ENCODE assay signal across 8 mouse cellular contexts in genomic region chr11:77214755-77215154, GRCm38 (mm10). TPM values are rescaled to one million over a fixed set of nuclear protein-coding genes. Genes with fewer than 3 reads are reported as not detected.
A peak's percentile ranks its signal among the peaks of the same experiment; 100 is the strongest.
DNase-seq lines count a peak whose midpoint lies in the region; ATAC-seq and TF ChIP-seq lines count a peak whose summit lies in the region.

No protein-coding gene starts in this region.

- H3K36me3 ChIP-seq in MEL (ENCODE audit: control insufficient read depth in 1 of 2, insufficient read depth in 2 of 2, low read length in 2 of 2) = peaks cover 0 to 15% of the 10 kb centered on the region in 2 experiments; a peak in 2 of 4 replicates
- H3K36me3 ChIP-seq in forebrain, embryonic 13.5 days (ENCODE audit: poor library complexity, severe bottlenecking) = no peaks in the 10 kb centered on the region
- no peaks in the 10 kb centered on the region for H3K36me3 ChIP-seq in heart, postnatal 0 days (replicated peaks; ENCODE audit: control insufficient read depth, insufficient read depth, low read length)
- H3K36me3 ChIP-seq in neural tube, embryonic 15.5 days = no peaks in the 10 kb centered on the region

- H3K4me2 ChIP-seq in forebrain, embryonic 13.5 days = peak overlapping the region; percentile 83; the same call in 1 of the 2 replicates
- H3K4me2 ChIP-seq in heart, postnatal 0 days (ENCODE audit: low read depth, low read length) = peak overlapping the region; percentile 95
- H3K4me2 ChIP-seq in neural tube, embryonic 15.5 days = peak overlapping the region; percentile 87

- TF ChIP-seq EP300 in MEL (IDR thresholded peaks at IDR 0.05; ENCODE audit: low read depth in 1 of 2, low read length in 2 of 2) = 0 out of 4 replicates have a peak, but pooled peaks of 1 of the 2 experiments have one; percentile 2
- TF ChIP-seq EP300 in heart, postnatal 0 days (IDR thresholded peaks at IDR 0.05; ENCODE audit: low read depth) = no peak

- peak overlapping the region; percentile 26 to 93 for H3K4me3 ChIP-seq in MEL (ENCODE audit: control insufficient read depth in 1 of 2, insufficient read depth in 1 of 2, low read depth in 2 of 2, low read length in 2 of 2)
- no peak overlapping the region for H3K4me3 ChIP-seq in forebrain, embryonic 13.5 days
- no peak overlapping the region for H3K4me3 ChIP-seq in heart, postnatal 0 days (ENCODE audit: low read depth, low read length)
- peak overlapping the region; percentile 27 for H3K4me3 ChIP-seq in lung, adult 2 months (replicated peaks; ENCODE audit: extremely low read depth, low read depth, low read length)
- H3K4me3 ChIP-seq in neural tube, embryonic 15.5 days (replicated peaks) = peak overlapping the region; percentile 81; the same call in 1 of the 2 replicates

- peak; percentile 95 for DNase-seq in MEL (ENCODE audit: low read depth, low spot score)
- DNase-seq in c-Kit-positive CD71-positive TER-119-negative erythroid progenitor cells, embryonic 14.5 days (ENCODE audit: low read depth) = peak; percentile 64
- DNase-seq in heart, postnatal 0 days (ENCODE audit: low spot score) = peak; percentile 83
- peak; percentile 43 to 78 for DNase-seq in layer of hippocampus, adult 18-20 months (ENCODE audit: low spot score in 2 of 2)
- peak; percentile 47 for DNase-seq in lung, adult 2 months
- peak; percentile 30 to 47 for DNase-seq in thymus, adult 18-20 months

- peaks cover 8 to 11% of the 10 kb centered on the region in 2 experiments; a peak in 3 of 4 replicates for H3K4me1 ChIP-seq in MEL (ENCODE audit: control insufficient read depth in 1 of 2, insufficient read depth in 2 of 2, low read length in 2 of 2)
- H3K4me1 ChIP-seq in forebrain, embryonic 13.5 days = peaks cover 31% of the 10 kb centered on the region
- peaks cover 3% of the 10 kb centered on the region; the same call in 1 of the 2 replicates for H3K4me1 ChIP-seq in heart, postnatal 0 days (ENCODE audit: control insufficient read depth, insufficient read depth)
- H3K4me1 ChIP-seq in lung, adult 2 months (ENCODE audit: control insufficient read depth, insufficient read depth, low read length) = peaks cover 7% of the 10 kb centered on the region
- peaks cover 24% of the 10 kb centered on the region for H3K4me1 ChIP-seq in neural tube, embryonic 15.5 days

- peak; percentile 60 for ATAC-seq in forebrain, embryonic 13.5 days
- ATAC-seq in heart, postnatal 0 days (ENCODE audit: insufficient read depth, low read depth) = peak; percentile 76
- ATAC-seq in neural tube, embryonic 15.5 days (ENCODE audit: low FRiP score) = no peak

- peak overlapping the region; percentile 96 for H3K9ac ChIP-seq in MEL (ENCODE audit: control insufficient read depth, low read depth, low read length, poor library complexity, severe bottlenecking)
- no peak overlapping the region for H3K9ac ChIP-seq in forebrain, embryonic 13.5 days
- no peak overlapping the region for H3K9ac ChIP-seq in heart, postnatal 0 days (replicated peaks; ENCODE audit: low read depth, low read length)
- no peak overlapping the region for H3K9ac ChIP-seq in neural tube, embryonic 15.5 days (replicated peaks)

- H3K27me3 ChIP-seq in MEL (ENCODE audit: control insufficient read depth in 1 of 2, insufficient read depth in 2 of 2, low read length in 2 of 2) = no peaks in the 10 kb centered on the region
- H3K27me3 ChIP-seq in forebrain, embryonic 13.5 days = no peaks in the 10 kb centered on the region
- no peaks in the 10 kb centered on the region for H3K27me3 ChIP-seq in heart, postnatal 0 days (ENCODE audit: control insufficient read depth, insufficient read depth, low read length)
- no peaks in the 10 kb centered on the region for H3K27me3 ChIP-seq in neural tube, embryonic 15.5 days (replicated peaks)

- 2% methylated on average over 1 of the region's 1 CpGs for WGBS in forebrain, embryonic 13.5 days
- WGBS in heart, postnatal 0 days = 3% methylated on average over 1 of the region's 1 CpGs
- 0% methylated on average over 1 of the region's 1 CpGs for WGBS in lung, adult 2 months
- WGBS in neural tube, embryonic 15.5 days = 0% methylated on average over 1 of the region's 1 CpGs

- TF ChIP-seq CTCF in MEL (IDR thresholded peaks at IDR 0.05 in 2 of 3, conservative IDR thresholded peaks at IDR 0.05 in 1 of 3; ENCODE audit: control insufficient read depth in 1 of 3, insufficient read depth in 1 of 3, low read depth in 2 of 3, low read length in 3 of 3, poor library complexity in 1 of 3, severe bottlenecking in 1 of 3) = peak; percentile 55 to 97 (median 82)
- TF ChIP-seq CTCF in heart, postnatal 0 days (IDR thresholded peaks at IDR 0.05; ENCODE audit: low read depth) = peak; percentile 90
- 0 out of 2 replicates have a peak, but pooled peaks have one; percentile 18 for TF ChIP-seq CTCF in lung, adult 2 months (IDR thresholded peaks at IDR 0.05; ENCODE audit: insufficient read depth, low read length)

- peak overlapping the region; percentile 40 for H3K27ac ChIP-seq in MEL (ENCODE audit: control insufficient read depth, low read depth, low read length)
- no peak overlapping the region for H3K27ac ChIP-seq in forebrain, embryonic 13.5 days
- no peak overlapping the region for H3K27ac ChIP-seq in heart, postnatal 0 days (ENCODE audit: low read depth)
- H3K27ac ChIP-seq in neural tube, embryonic 15.5 days (replicated peaks) = no peak overlapping the region

- H3K79me2 ChIP-seq in MEL (ENCODE audit: control insufficient read depth, insufficient read depth, low read length, poor library complexity) = peaks cover 24% of the 10 kb centered on the region

- peak; percentile 81 for TF ChIP-seq RAD21 in MEL (IDR thresholded peaks at IDR 0.05; ENCODE audit: low read depth, low read length)

- no peak for TF ChIP-seq POLR2A in MEL (IDR thresholded peaks at IDR 0.05; ENCODE audit: control insufficient read depth in 1 of 2, insufficient read depth in 1 of 2, low read depth in 1 of 2, low read length in 2 of 2, poor library complexity in 1 of 2)
- no peak for TF ChIP-seq POLR2A in lung, adult 2 months (IDR thresholded peaks at IDR 0.05; ENCODE audit: borderline replicate concordance, extremely low read depth, low read depth, low read length)

- H3K9me3 ChIP-seq in MEL (replicated peaks; ENCODE audit: insufficient read depth, low read length) = no peaks in the 10 kb centered on the region
- H3K9me3 ChIP-seq in forebrain, embryonic 13.5 days (replicated peaks) = no peaks in the 10 kb centered on the region
- no peaks in the 10 kb centered on the region for H3K9me3 ChIP-seq in heart, postnatal 0 days (replicated peaks; ENCODE audit: control insufficient read depth, low read length)
- no peaks in the 10 kb centered on the region for H3K9me3 ChIP-seq in neural tube, embryonic 15.5 days (replicated peaks)

TF ChIP-seq in MEL, 35 proteins besides CTCF, POLR2A, EP300 and RAD21:
- no peak for TF ChIP-seq MYC (IDR thresholded peaks at IDR 0.05; ENCODE audit: low read depth, low read length)
- TF ChIP-seq ELF1 (IDR thresholded peaks at IDR 0.05; ENCODE audit: low read depth, low read length) = no peak
- TF ChIP-seq POLR2AphosphoS2 (IDR thresholded peaks at IDR 0.05; ENCODE audit: low read length) = no peak
- TF ChIP-seq GATA1 (IDR thresholded peaks at IDR 0.05; ENCODE audit: low read depth, low read length) = no peak
- TF ChIP-seq ZC3H11A (IDR thresholded peaks at IDR 0.05; ENCODE audit: low read depth, low read length) = peak; percentile 77
- peak; percentile 84; the same call in 1 of the 2 replicates for TF ChIP-seq SIN3A (IDR thresholded peaks at IDR 0.05; ENCODE audit: low read length)
- TF ChIP-seq JUND (IDR thresholded peaks at IDR 0.05; ENCODE audit: low read depth, low read length) = no peak
- TF ChIP-seq USF2 (IDR thresholded peaks at IDR 0.05; ENCODE audit: borderline replicate concordance in 1 of 2, insufficient read depth in 1 of 2, low read depth in 1 of 2, low read length in 2 of 2) = no peak
- TF ChIP-seq HCFC1 (IDR thresholded peaks at IDR 0.05; ENCODE audit: low read depth, low read length) = peak; percentile 51
- no peak for TF ChIP-seq NRF1 (IDR thresholded peaks at IDR 0.05; ENCODE audit: insufficient read depth, low read depth, low read length, poor library complexity, severe bottlenecking)
- no peak for TF ChIP-seq MAZ (IDR thresholded peaks at IDR 0.05; ENCODE audit: low read depth, low read length)
- TF ChIP-seq KAT2A (conservative IDR thresholded peaks at IDR 0.05; ENCODE audit: low read depth, low read length) = no peak
- TF ChIP-seq SMC3 (IDR thresholded peaks at IDR 0.05; ENCODE audit: low read depth, low read length) = peak; percentile 98
- 0 out of 2 replicates have a peak, but pooled peaks have one; percentile 10 for TF ChIP-seq TCF12 (IDR thresholded peaks at IDR 0.05; ENCODE audit: low read depth, low read length)
- TF ChIP-seq TBP (IDR thresholded peaks at IDR 0.05; ENCODE audit: low read depth, low read length) = peak; percentile 45

RNA-seq across cellular contexts. Expression of gene Ssh2, which starts 1.3 kb away (rescaled TPM):
- total RNA-seq in MEL (2012; rRNA removed) = 6.3 and 9.7 TPM in 2 replicates
- polyA plus RNA-seq in MEL (2012; ENCODE audit: insufficient read depth in 1 of 2, insufficient read length in 2 of 2, low read depth in 1 of 2, low replicate concordance in 2 of 2, missing spikeins in 1 of 2) = 10 to 100 TPM; 16.5 to 29.2 TPM
- polyA plus RNA-seq in forebrain, embryonic 13.5 days (2015; fragmentation: Nextera tagmentation; extraction: Ambion mirVana) = 13.9 and 16.6 TPM in 2 replicates
- total RNA-seq in heart, postnatal 0 days (2014; rRNA removed; ENCODE audit: low replicate concordance) = 60.6 and 61.8 TPM in 2 replicates
- polyA plus RNA-seq in heart, postnatal 0 days (2015; fragmentation: Nextera tagmentation; extraction: Ambion mirVana) = 17.9 and 21.0 TPM in 2 replicates
- total RNA-seq in layer of hippocampus, adult 18-20 months (2021) = 10 to 100 TPM; 32.9 to 35.4 TPM
- 31.8 and 36.9 TPM in 2 replicates for polyA plus RNA-seq in lung, adult 2 months (2012; rRNA removed)
- 12.8 and 13.9 TPM in 2 replicates for polyA plus RNA-seq in neural tube, embryonic 15.5 days (2015; fragmentation: Nextera tagmentation; extraction: Ambion mirVana)

RNA-seq across cellular contexts. Expression of gene Efcab5, which starts 26.0 kb away (rescaled TPM):
- 0.23 and 0.27 TPM in 2 replicates for total RNA-seq in MEL (2012; rRNA removed)
- under 1 TPM in 1 of 2 experiments, not detected in 1; 0.29 TPM for polyA plus RNA-seq in MEL (2012; ENCODE audit: insufficient read depth in 1 of 2, insufficient read length in 2 of 2, low read depth in 1 of 2, low replicate concordance in 2 of 2, missing spikeins in 1 of 2)
- polyA plus RNA-seq in forebrain, embryonic 13.5 days (2015; fragmentation: Nextera tagmentation; extraction: Ambion mirVana) = 0.39 and 0.79 TPM in 2 replicates
- total RNA-seq in heart, postnatal 0 days (2014; rRNA removed; ENCODE audit: low replicate concordance) = 0.04 and 0.27 TPM in 2 replicates
- 0.25 and 0.29 TPM in 2 replicates for polyA plus RNA-seq in heart, postnatal 0 days (2015; fragmentation: Nextera tagmentation; extraction: Ambion mirVana)
- total RNA-seq in layer of hippocampus, adult 18-20 months (2021) = 1 to 10 TPM; 3.7 to 4.2 TPM
- 0.45 and 0.50 TPM in 2 replicates for polyA plus RNA-seq in lung, adult 2 months (2012; rRNA removed)
- polyA plus RNA-seq in neural tube, embryonic 15.5 days (2015; fragmentation: Nextera tagmentation; extraction: Ambion mirVana) = 0.77 and 0.82 TPM in 2 replicates

Comparison
In these comparisons a context has a peak if more than half of its experiments do, and no peak if none do; other contexts are left out.
1. DNase-seq: peak in every context shown above with its lines; median percentile 95 in MEL; 83 in heart, postnatal 0 days; 64 in c-Kit-positive CD71-positive TER-119-negative erythroid progenitor cells, embryonic 14.5 days; 60 in layer of hippocampus, adult 18-20 months; 47 in lung, adult 2 months; 38 in thymus, adult 18-20 months.
2. H3K4me3 ChIP-seq: peak in MEL (2 of 2), lung, adult 2 months (single experiment) and neural tube, embryonic 15.5 days (single experiment); none in forebrain, embryonic 13.5 days (single experiment) and heart, postnatal 0 days (single experiment).
3. CTCF ChIP-seq: peak in every context shown above with its lines; median percentile 90 in heart, postnatal 0 days; 82 in MEL; 18 in lung, adult 2 months.
4. Peak in every context shown above with its lines, with median percentiles within 50 percentile points of each other: H3K4me2 ChIP-seq.